8 mouse cellular contexts compared by ENCODE assay signal in genomic region chr11:60984912-60985558, GRCm38 (mm10). TPM values are rescaled to one million over a fixed set of nuclear protein-coding genes. Genes with fewer than 3 reads are reported as not detected.
A peak's percentile ranks its signal among the peaks of the same experiment; 100 is the strongest.
DNase-seq lines count a peak whose midpoint lies in the region; ATAC-seq lines count a peak whose summit lies in the region.

No protein-coding gene starts in this region.

- H3K4me1 ChIP-seq in forebrain, embryonic 13.5 days, result no peaks in the 10 kb centered on the region
- H3K4me1 ChIP-seq in forebrain, embryonic 12.5 days, result peaks cover 4% of the 10 kb centered on the region; the same call in 1 of the 2 replicates
- no peaks in the 10 kb centered on the region for H3K4me1 ChIP-seq in midbrain, embryonic 14.5 days (ENCODE audit: control insufficient read depth, insufficient read depth, low read length)
- no peaks in the 10 kb centered on the region for H3K4me1 ChIP-seq in midbrain, embryonic 16.5 days (ENCODE audit: control insufficient read depth, insufficient read depth, low read length)

- H3K27me3 ChIP-seq in forebrain, embryonic 13.5 days, result no peaks in the 10 kb centered on the region
- no peaks in the 10 kb centered on the region for H3K27me3 ChIP-seq in forebrain, embryonic 12.5 days
- no peaks in the 10 kb centered on the region for H3K27me3 ChIP-seq in midbrain, embryonic 14.5 days (ENCODE audit: control insufficient read depth, insufficient read depth, low read length)
- no peaks in the 10 kb centered on the region for H3K27me3 ChIP-seq in midbrain, embryonic 16.5 days (ENCODE audit: control insufficient read depth, insufficient read depth, low read depth, low read length)

- H3K4me3 ChIP-seq in forebrain, embryonic 13.5 days, result no peak overlapping the region
- H3K4me3 ChIP-seq in forebrain, embryonic 12.5 days (replicated peaks), result no peak overlapping the region
- H3K4me3 ChIP-seq in midbrain, embryonic 14.5 days (replicated peaks; ENCODE audit: low read depth, low read length), result no peak overlapping the region
- no peak overlapping the region for H3K4me3 ChIP-seq in midbrain, embryonic 16.5 days (ENCODE audit: low read depth, low read length)

- H3K27ac ChIP-seq in forebrain, embryonic 13.5 days, result no peak overlapping the region
- no peak overlapping the region for H3K27ac ChIP-seq in forebrain, embryonic 12.5 days
- H3K27ac ChIP-seq in midbrain, embryonic 14.5 days (replicated peaks; ENCODE audit: low read depth, low read length), result no peak overlapping the region
- no peak overlapping the region for H3K27ac ChIP-seq in midbrain, embryonic 16.5 days (ENCODE audit: low read length)

- H3K9ac ChIP-seq in forebrain, embryonic 13.5 days, result no peak overlapping the region
- H3K9ac ChIP-seq in forebrain, embryonic 12.5 days, result no peak overlapping the region
- no peak overlapping the region for H3K9ac ChIP-seq in midbrain, embryonic 14.5 days (replicated peaks; ENCODE audit: low read length)
- H3K9ac ChIP-seq in midbrain, embryonic 16.5 days (ENCODE audit: low read depth, low read length), result no peak overlapping the region

- 63% methylated on average over 13 of the region's 13 CpGs for WGBS in forebrain, embryonic 13.5 days
- WGBS in forebrain, embryonic 12.5 days, result 66% methylated on average over 13 of the region's 13 CpGs
- 60% methylated on average over 13 of the region's 13 CpGs for WGBS in midbrain, embryonic 14.5 days
- 58% methylated on average over 13 of the region's 13 CpGs for WGBS in midbrain, embryonic 16.5 days

- DNase-seq in midbrain, embryonic 14.5 days, result peak; percentile 45
- peak; percentile 58 to 70 for DNase-seq in gastrocnemius, adult 8-10 months (ENCODE audit: low spot score in 2 of 2)
- peak; percentile 39 to 47 for DNase-seq in layer of hippocampus, postnatal 36 days
- no peak for DNase-seq in urinary bladder, postnatal 4 days (ENCODE audit: low spot score in 2 of 2)

- H3K36me3 ChIP-seq in forebrain, embryonic 13.5 days (ENCODE audit: poor library complexity, severe bottlenecking), result no peaks in the 10 kb centered on the region
- no peaks in the 10 kb centered on the region for H3K36me3 ChIP-seq in forebrain, embryonic 12.5 days (replicated peaks)
- H3K36me3 ChIP-seq in midbrain, embryonic 14.5 days (ENCODE audit: control insufficient read depth, insufficient read depth, low read length), result no peaks in the 10 kb centered on the region
- no peaks in the 10 kb centered on the region for H3K36me3 ChIP-seq in midbrain, embryonic 16.5 days (ENCODE audit: control insufficient read depth, insufficient read depth, low read length)

- no peaks in the 10 kb centered on the region for H3K9me3 ChIP-seq in forebrain, embryonic 13.5 days (replicated peaks)
- H3K9me3 ChIP-seq in forebrain, embryonic 12.5 days, result no peaks in the 10 kb centered on the region
- H3K9me3 ChIP-seq in midbrain, embryonic 14.5 days (ENCODE audit: control insufficient read depth, low read length), result no peaks in the 10 kb centered on the region
- no peaks in the 10 kb centered on the region for H3K9me3 ChIP-seq in midbrain, embryonic 16.5 days (replicated peaks; ENCODE audit: control insufficient read depth, low read length, poor library complexity, severe bottlenecking)

- 0 out of 2 replicates have a peak, but pooled peaks have one; percentile 38 for ATAC-seq in forebrain, embryonic 13.5 days
- ATAC-seq in forebrain, embryonic 12.5 days (ENCODE audit: low FRiP score), result no peak
- no peak for ATAC-seq in midbrain, embryonic 14.5 days (ENCODE audit: low FRiP score, low TSS enrichment)
- no peak; the same call in 1 of the 2 replicates for ATAC-seq in midbrain, embryonic 16.5 days
- no peak for ATAC-seq in activated CD4-positive, CD25-positive, alpha-beta regulatory T cell, adult 4 months

- no peak overlapping the region for H3K4me2 ChIP-seq in forebrain, embryonic 13.5 days
- no peak overlapping the region for H3K4me2 ChIP-seq in forebrain, embryonic 12.5 days
- no peak overlapping the region for H3K4me2 ChIP-seq in midbrain, embryonic 14.5 days (ENCODE audit: low read length)
- H3K4me2 ChIP-seq in midbrain, embryonic 16.5 days (ENCODE audit: low read length), result no peak overlapping the region

RNA-seq across cellular contexts. Expression of gene Kcnj12, which starts 37.3 kb away (rescaled TPM):
- 0.28 and 0.39 TPM in 2 replicates for polyA plus RNA-seq in forebrain, embryonic 13.5 days (2015; fragmentation: Nextera tagmentation; extraction: Ambion mirVana)
- polyA plus RNA-seq in forebrain, embryonic 12.5 days (2016; fragmentation: Nextera tagmentation; extraction: Ambion mirVana), result 0.22 and 0.42 TPM in 2 replicates
- polyA plus RNA-seq in midbrain, embryonic 14.5 days (2014; fragmentation: Nextera tagmentation; extraction: Ambion mirVana), result 2.8 and 2.9 TPM in 2 replicates
- 3.8 TPM in 2 replicates for polyA plus RNA-seq in midbrain, embryonic 16.5 days (2015; fragmentation: Nextera tagmentation; extraction: Ambion mirVana)
- total RNA-seq in gastrocnemius, adult 8-10 months (2022), result 10 to 100 TPM; 59.6 to 63.8 (median 62.0) TPM
- total RNA-seq in layer of hippocampus, postnatal 36 days (2021), result 1 to 10 TPM; 6.0 to 6.9 TPM
- polyA plus RNA-seq in activated CD4-positive, CD25-positive, alpha-beta regulatory T cell, adult 4 months (2017; shearing (Covaris generic)), result not detected

RNA-seq across cellular contexts. Expression of gene Map2k3, which starts 53.2 kb away (rescaled TPM):
- polyA plus RNA-seq in forebrain, embryonic 13.5 days (2015; fragmentation: Nextera tagmentation; extraction: Ambion mirVana), result 33.9 and 36.1 TPM in 2 replicates
- 40.5 and 43.7 TPM in 2 replicates for polyA plus RNA-seq in forebrain, embryonic 12.5 days (2016; fragmentation: Nextera tagmentation; extraction: Ambion mirVana)
- 18.5 and 23.2 TPM in 2 replicates for polyA plus RNA-seq in midbrain, embryonic 14.5 days (2014; fragmentation: Nextera tagmentation; extraction: Ambion mirVana)
- polyA plus RNA-seq in midbrain, embryonic 16.5 days (2015; fragmentation: Nextera tagmentation; extraction: Ambion mirVana), result 27.1 and 29.5 TPM in 2 replicates
- total RNA-seq in gastrocnemius, adult 8-10 months (2022), result 100 to 1,000 TPM; 117 to 122 (median 119) TPM
- total RNA-seq in layer of hippocampus, postnatal 36 days (2021), result 10 to 100 TPM; 12.4 to 14.8 TPM
- polyA plus RNA-seq in activated CD4-positive, CD25-positive, alpha-beta regulatory T cell, adult 4 months (2017; shearing (Covaris generic)), result 10 to 100 TPM; 58.3 to 66.8 TPM

Comparison
In these comparisons a context has a peak if more than half of its experiments do, and no peak if none do; other contexts are left out.
1. DNase-seq: peak in midbrain, embryonic 14.5 days (single experiment), gastrocnemius, adult 8-10 months (2 of 2) and layer of hippocampus, postnatal 36 days (2 of 2); none in urinary bladder, postnatal 4 days (0 of 2).